Mouse (Mus musculus): Measurements from ENCODE around the gene Krt42.
"Not testable (repeated sequence)": the region's sequence is repeated elsewhere in the genome, so short reads cannot be mapped to it uniquely, and the experiment has no call there.

Gene Krt42

DNA sequence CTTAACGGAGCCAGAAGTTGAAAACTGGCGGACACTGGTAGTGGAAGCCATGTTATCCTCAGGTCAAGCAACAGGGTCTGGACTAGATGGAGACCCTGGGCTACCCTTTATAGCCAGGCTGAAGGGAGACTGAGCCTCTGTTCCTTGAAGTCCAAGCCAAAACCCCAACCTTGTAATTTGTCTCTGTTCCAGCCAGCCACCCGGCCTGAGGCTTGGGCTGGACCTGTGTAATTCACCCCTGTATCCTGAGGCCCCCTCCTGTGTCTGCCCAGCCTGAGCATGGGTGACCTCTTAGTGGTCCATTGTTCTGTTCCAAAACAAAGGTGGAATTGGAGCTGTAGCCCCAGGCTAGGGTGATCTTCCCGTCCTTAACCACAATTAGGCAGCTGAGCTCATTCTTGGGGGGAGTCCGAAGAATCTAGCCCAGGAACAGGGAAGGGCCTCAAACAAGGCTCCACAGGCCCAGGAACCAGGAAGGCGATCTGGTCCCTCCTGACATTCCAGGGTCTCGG, at the start of gene Krt42:
Krt42 (minus strand) TSS at position 51 of the 512 bp plus-strand sequence.
- DNase-seq: no peak

DNA sequence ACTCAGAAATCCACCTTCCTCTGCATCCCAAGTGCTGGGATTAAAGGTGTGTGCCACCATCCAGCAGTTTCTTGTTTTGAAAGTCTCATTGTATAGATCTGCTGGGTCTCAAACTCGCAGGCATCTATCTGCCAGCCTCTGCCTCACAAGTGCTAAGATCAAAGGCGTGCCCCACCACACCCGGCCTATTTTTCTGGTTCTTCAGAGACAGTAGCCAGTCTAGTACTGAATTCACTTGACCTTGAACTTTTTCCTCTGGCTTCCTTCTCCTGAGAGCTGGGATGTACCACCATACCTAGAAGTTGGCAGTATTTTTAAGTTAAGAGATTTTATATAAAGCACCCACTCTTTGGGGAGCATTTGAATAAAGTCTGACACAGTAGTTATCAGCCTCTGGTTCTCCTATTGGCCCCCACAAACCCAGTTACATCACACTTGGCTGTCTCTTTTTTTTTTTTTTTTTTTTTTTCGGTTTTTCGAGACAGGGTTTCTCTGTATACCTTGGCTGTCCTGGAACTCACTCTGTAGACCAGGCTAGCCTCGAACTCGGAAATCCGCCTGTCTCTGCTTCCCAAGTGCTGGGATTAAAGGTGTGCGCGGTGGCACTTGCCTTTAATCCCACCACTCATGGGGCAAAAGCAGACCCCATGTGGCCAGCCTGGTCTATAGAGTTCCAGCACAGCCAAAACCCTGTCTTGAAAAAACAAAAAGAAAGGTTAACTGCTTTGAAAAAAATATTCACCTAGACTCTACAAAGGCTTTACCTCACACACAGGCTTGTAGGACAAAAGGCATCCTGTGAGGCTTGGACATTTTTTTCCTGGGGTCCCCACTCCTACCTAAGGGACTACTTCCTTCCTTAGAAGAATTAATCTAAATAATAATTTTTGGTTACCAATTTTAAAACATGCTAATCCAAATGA, 49.1 kb upstream of the Krt42 start:
- no peak for DNase-seq

DNA sequence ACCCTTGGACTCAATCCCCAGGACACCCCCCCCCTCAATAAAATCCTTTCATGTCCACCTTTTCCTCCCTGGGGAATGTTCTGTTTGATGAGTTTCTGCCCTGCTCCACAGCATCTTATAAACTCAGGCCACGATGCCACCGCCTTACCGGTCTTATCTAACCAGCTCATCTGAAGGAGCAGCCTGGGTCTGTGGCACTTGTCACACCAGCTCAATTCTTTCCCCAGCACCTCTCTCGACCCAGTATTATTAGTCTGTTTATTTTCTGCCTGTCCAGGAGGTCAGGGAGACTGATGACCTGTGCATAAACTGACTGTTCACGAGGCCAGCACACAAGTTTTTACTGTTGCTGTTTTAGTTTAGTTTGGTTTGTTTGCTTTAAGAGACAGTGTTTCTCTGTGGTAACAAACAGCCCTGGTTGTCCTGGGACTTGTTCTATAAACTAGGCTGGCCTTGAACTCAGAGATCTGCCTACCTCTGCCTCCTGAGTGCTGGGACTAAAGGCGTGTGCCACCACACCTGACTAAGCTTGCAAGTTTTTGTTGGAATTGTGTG, 48.2 kb upstream of the Krt42 start:
- no peak for DNase-seq

DNA sequence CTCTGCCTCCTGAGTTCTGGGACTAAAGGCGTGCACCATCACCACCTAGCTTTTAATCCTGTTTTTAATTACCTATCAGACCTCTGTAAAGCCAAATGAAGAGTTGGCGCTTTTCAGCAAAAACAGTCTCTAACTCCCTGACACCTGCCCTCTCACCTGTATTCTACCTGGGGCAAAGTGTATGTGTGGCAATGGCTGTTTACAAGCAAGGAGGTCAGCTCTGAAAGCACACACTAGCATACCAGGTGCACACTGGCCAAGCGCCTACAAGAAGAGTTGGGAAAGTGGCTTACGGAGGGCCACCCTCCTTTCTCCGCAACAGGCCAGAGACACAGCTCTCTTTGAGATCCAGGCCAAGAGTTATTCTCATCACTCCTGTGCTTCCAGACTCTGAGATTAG, 45.8 kb upstream of the Krt42 start:
- DNase-seq: no peak

DNA sequence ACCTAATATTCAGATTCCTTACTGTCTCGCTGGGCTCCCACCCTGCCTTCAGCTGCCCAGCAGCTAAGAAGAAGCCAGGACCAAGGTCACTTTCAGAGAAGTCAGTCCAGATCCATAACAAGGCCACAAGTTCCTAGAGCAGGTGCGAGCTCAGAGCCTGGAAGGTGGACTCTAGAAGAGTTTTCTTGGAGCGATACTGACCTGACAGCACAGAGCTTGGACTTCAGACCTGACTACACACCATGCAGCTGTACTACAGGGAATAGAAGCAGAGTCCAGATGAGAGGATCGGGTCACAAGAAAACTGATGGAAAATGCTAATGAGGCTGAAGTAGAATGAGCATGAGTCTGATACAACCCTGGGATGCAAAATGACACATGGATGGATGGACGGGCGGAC, 43.8 kb upstream of the Krt42 start:
- no peak for DNase-seq

DNA sequence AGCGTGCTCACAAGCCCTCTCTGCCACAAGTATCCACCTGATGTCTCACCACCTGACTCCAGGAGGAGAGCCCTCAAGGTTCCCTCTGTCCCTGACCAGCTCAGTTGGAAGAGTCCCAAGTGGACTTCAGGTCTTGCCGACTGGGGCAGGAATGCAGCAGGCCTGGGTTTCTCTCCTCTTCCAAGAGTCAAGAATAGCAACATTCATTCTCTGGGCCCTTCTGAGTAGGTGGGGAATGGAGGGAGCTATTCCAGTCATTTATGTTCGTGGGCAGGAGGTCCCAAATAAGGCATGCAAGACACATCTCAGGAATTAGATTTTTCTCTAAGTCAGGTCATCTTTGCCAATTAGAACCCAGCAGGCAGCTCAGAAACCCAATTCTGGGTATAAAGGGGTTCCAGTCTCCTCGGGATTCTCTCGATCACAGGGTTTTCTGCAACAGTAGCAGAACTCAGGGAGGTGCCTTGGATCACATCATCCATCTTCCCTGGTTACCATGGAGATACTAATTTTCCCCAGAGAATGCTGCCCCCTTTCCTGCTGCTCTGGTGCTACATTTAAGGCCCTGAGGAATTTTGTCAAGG, 42.5 kb upstream of the Krt42 start:
- DNase-seq: peak; percentile 66

DNA sequence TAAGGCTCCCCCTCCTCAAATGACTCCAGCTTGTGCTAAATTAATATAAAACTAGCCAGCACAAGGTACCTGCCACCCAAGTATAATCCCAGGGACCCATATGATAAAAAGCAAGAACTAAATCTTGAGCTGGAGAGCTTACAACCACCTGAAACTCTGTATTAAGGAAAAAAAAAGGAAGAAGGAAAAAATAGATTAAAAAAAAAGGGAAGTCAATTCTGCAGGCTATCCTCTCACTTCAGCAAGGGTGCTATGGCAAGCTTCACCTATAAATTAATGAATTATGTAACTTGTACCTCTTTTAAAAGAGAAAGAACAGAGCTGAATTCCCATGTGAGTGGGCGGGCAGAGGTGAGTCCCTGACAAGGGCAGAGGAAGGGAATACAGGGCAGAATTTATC, 42.0 kb upstream of the Krt42 start:
- DNase-seq: no peak

DNA sequence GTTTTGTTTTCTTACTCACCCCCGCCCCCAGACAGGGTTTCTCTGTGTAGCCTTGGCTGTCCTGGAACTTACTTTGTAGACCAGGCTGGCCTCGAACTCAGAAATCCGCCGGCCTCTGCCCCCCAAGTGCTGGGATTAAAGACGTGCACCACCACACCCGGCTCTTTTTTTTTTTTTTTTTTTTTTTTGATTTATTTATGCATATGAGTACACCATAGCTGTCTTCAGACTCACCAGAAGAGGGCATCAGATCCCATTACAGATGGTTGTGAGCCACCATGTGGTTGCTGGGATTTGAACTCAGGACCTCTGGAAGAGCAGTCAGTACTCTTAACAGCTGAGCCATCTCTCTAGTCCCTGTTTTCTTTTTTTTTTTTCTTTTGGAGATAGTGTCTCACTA, 39.0 kb upstream of the Krt42 start:
- not testable (repeated sequence) for DNase-seq

DNA sequence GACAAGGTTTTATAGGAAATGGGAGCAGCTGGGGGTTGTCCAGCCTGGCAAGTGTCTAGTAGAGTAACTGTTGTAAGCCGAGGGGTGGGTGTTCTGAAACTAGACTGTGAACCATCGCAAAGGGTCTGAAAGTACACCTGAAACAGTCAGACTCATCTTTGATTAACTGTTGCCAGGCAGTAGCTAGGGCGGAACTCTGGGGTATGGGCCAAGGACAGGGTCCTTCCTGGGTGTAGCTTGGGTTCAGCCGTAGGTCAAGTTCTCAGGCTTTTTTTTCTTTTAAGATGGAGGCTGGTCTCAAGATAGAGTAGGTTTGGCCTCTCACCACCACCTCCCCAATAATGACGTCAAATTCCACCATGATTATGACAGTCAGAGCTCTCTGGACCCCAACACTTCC, 38.2 kb upstream of the Krt42 start:
- DNase-seq: no peak

DNA sequence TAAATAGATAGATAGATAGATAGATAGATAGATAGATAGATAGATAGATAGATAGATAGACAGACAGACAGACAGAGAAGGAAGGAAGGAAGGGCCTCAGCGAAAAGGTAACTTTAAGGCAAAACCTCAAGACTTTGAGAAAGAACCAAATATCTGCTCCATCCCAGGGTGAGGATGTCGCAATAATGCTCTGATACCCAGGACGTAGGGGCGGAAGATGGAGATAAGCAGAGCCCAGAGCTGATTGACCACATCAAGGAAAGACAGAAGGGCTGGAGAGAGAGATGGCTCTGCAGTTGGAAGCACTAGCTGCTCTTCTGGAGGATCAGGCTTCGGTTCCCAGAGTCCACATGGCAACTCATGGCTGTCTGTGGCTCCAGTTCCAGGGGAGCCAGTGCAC, 31.6 kb upstream of the Krt42 start:
- no peak for DNase-seq

DNA sequence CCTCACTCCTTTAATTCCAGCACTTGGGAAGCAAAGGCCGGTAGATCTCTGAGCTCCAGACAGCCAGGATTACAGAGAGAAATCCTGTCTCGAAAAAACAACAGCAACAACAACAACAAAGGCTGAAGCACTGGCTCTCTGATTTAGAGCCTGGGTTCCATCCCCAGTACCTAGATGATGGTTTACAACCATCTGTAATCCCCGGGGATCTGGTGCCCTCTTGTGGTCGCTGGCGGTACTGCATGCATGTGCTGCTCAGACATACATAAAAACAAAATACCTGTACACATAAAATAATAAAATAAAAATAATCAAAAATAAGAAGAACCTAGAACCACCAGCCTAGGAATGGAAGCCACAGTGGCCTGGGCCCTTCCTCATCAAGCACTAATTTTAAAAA, 30.6 kb upstream of the Krt42 start:
- no peak for DNase-seq

DNA sequence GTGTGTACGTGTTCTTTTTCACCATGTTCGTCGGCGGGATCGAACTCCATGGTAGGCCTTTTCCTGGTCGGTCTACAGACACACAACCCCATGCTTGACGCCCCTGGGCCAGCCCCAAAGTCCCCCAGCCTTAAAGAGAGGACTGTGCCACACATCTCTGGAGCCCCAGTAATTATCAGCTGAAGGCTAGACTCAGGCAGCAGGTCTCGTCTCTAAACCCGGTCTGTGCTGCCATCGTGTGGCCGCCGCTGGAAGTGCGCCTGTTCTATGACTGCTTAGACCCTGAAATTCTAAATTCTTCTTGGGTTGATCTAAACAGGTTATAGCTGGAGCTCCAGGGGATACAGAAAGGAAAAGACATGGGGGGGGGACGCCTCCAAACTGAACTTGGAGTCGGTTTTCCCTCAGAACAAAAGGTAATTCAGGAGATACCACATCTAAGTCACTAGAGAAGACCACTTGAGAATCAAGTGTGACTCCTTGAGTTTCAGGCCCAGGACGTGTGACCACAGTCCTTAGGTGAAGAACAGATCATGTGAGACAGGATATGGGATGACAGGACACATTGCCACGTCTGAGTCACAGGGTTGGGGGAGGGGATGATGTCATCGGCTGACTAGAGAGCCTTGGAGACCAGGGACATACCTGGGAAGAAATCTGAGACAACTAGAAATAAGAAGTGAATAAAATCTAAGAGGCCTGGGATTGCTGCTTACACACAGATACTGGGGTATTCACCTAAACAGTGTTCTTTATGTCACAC, 28.8 kb upstream of the Krt42 start:
- peak; percentile 70 for DNase-seq

DNA sequence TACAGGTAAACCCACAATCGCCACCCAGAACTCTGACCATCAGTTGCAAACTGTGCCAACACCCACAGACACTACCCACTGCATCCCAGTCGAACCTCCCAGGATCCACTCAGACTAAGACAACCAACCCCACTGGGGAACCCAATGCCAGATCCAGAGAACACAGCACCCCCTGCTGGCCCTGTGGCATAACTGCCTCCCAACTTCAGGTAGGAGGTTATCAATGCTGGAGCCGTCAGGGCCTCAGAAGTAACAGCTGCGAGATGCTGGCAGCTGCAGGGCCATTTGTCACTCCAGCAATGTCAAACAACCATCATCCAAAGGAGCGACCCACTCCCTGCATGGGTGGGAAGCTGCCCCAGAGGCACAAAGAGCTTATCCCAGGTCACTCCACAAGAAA, 28.1 kb upstream of the Krt42 start:
- DNase-seq: no peak

DNA sequence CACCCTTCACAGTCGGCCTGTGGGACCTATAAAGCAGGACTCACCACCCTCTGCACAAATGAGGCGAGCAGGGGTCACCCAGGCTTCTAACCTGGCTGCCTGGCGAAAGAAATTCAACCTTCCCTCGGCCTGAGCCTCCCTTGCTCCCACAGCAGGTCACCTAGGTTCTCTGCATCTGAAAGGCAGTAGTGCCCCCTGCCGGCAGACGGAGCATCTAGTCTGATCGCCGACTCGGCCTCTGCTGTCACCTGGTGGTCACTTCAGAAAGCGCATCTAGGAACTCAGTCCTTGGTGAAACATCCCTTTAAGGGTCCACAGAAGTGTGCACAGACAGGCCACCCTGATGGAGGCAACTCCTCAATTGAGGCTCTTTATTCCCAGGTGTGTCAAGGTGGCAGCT, 25.6 kb upstream of the Krt42 start:
- DNase-seq: peak; percentile 48

DNA sequence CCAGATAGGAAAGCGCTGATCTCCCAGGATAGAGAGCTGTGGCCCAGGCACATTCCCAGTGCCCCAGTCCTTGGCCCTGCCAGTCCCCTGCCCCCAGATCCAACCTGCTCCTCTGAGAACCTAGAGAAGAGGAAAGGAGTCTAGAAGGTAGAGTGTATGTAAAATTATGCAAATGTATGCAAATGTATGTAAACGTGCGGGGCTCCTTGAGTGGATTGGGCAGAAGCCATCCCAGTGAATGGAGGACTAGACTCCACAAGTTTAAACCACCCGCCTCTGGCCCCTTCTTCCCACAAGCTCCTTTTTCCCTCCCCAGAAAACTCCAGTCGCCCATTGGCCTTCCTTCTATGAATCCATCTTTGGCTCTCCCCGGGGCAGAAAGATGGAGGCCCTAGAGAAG, 23.2 kb upstream of the Krt42 start:
- no peak for DNase-seq

DNA sequence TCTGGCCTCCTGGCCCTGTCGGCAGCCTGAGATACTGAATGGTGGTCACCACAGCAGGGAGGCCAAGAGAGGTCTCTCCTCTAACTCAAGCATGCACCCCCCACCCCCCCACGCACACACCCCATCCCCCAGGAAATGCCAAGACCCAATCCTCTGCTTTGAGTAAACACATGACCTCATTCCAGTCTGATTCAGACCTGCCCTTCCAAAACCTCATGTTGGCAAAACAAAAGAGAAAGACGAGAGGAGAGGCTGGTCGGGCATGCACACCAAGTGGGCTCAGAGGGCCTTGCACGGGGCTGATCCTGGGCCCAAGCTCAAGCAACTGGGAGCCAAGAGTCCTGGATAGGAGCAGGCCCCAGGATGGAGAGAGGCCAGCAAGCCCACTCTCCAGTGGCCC, 20.6 kb upstream of the Krt42 start:
- no peak for DNase-seq

DNA sequence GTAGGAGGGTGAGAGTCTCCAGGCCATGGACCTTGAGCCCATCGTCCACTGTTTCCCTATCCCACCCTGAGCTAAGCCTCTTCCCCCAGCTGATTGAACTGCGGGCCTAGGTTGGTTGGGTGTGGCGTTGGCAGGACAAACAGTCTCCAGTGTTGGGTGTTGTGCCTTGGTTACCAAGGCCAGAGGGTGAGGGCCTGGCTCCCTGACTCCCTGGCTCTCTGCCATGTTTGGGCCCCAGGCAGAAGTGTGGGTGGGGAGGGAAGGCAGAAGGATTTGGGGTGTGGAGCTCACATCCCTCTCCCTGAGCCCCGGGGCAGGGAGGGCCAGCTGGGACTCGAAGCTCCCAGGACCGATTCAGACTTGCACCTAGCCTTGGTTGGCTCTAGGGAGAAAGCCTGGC, 19.3 kb upstream of the Krt42 start:
- no peak for DNase-seq

DNA sequence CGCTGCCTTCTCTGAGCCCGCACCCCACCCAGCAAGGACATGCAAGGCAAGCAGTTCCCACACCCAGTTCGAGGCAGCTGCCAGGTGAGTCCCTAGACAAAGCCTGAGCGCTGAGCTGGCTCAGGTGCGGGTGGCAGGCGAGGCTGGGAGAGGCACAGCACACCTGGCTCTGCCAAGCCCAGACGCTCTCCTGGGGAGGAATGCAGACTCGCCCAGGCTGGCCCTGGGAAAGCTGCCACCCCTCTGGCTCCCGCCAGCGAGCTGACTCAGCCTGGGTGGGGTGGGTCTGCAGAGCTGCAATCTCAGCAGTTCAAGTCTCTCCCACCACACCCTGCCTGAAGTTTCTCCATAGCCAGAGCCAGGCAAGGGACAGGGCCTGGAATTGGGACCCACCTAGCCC, 17.4 kb upstream of the Krt42 start:
- peak; percentile 25 for DNase-seq

DNA sequence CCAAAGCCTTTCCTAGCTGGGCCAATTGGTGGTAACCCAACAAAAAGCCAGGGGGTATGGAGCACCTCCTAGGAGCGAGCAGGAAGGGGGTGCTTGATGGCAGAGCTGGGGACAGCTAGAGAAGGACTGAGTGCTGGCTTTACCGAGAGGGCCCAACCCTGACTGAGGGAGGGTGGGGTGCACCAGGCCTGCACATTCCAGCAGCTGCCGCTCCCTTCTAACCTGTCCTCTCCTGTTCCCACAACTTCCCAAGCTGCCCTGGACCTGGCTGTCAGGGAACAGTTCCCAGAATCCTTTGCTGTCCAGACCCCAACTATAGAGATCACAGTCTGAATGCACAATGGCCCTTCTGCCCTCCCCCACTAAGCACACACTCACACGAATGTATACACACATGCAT, 15.3 kb upstream of the Krt42 start:
- no peak for DNase-seq

DNA sequence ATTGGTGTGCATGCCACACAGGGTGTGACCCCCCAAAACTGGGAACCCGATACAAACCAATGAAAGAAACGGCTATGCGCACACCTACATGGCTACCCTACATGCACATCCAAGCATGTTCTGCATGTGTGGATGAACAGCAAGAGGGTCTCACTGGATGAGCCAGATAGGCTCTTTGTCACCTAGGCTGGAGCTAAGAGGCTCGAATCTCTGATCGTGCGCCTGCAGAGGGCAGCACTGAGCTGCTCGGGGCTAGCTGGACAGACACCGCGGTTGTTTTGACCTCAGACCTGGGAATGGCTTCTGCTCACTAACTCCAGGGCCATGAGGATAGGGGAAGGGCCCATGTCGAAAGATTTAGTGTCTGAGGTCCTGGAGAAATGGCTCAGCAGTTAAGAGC, 12.9 kb upstream of the Krt42 start:
- DNase-seq: peak; percentile 44

DNA sequence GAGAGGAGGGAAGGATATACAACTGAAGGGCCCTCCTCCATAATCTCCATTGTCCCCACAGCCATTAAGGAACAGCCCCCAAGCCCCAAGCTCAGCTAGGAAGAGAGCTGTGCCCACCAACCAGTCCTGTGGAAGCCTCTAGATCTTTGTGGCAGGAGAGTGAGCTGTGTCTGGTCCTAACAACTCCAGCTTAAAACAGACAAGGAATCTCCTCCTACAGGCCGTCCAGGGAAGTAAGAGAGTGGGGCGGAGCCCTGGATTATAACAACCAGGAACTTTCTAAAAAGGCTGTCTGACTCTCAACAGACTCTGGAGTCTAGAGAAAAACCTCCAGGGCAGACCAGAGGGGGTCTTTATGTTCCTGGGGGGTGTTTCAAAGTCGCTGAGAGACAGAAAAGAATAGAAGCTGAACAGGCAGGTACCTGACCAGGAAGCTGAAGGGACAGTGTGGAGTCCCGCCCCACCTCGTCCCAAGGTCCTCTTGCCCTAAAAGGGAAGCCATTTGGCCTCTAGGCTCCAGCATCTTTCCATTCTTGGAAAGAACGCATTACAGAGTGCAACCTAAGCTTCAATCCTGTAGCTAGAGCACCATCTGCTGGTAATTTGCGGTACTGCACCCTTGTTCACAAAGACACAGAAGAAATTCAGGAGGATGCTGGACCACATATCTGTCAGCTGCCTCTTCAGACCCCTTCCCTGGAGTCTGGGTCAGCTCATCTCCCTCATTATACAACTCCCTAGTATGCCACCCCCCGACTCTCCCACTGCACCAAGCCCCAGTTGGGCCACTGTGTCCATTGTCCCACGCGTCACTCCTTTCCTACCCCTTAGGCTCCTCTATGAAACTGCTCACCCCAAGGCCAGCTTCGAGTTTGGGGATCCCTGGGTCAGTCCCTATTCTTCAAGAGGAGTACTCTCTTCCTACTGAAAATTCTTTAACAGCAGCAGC, 12.2 kb upstream of the Krt42 start:
- peak; percentile 78 for DNase-seq

DNA sequence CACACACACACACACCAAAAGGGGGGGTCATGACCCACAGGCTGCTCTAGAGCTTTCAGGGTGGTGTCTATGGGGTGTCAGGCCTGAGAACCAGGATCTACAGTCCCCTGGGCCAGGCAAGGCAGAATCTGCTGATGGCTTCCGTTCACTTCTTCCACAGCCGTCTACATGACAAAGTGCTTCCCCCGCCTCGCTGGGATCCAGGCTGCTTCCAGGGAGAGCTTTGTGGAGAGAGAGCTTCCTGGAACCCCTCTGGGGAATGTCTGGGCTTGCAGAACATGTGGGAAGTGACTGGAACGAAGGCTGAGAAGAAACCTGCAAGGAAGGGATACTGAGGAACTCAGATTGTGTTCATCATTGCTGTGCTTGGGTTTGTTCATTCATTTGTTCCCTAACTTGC, 9.1 kb upstream of the Krt42 start:
- no peak for DNase-seq
